ENCODE assay signal across 27 mouse cellular contexts in the genomic region with DNA sequence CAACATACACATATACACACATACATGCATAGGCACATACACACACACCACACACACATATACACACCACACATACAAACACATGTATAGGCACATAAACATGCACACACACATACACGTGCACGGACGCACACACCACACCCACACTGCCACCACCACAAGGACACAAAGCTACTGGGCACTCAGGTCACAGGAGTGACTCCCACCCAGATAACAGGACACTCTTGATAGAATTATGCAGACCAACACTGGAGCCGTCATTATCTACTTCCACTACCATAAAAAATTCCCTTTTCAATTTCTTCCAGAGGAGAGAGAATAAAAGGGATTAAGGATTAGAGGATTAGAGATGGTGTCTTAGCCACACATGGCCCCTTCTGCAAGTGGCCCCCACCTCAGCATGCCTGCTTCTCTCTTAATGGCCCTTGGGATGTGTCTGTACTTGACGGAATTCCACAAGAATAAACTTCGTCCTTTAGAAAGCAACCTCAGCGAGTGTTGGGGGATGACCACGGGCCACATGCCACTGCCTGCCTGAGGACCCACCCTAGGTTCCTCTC. TPM values are rescaled to one million over a fixed set of nuclear protein-coding genes. Genes with fewer than 3 reads are reported as not detected.
DNase-seq lines count a peak whose midpoint lies in the region; ATAC-seq and TF ChIP-seq lines count a peak whose summit lies in the region.
"Had no signal": no experiment of that assay in that cellular context is flagged by ENCODE, and none has a peak within 500 bp of the region (broad histone marks: within the 10 kb centered on the region; RNA-seq: fewer than 3 reads in every experiment).

No protein-coding gene starts in this region.

- no peaks in the 10 kb centered on the region for H3K27me3 ChIP-seq in forebrain, embryonic 10.5 days (ENCODE audit: poor library complexity, severe bottlenecking)
- H3K27me3 ChIP-seq in forebrain, embryonic 14.5 days (replicated peaks; ENCODE audit: control insufficient read depth, insufficient read depth, low read length): no peaks in the 10 kb centered on the region
- peaks cover 61% of the 10 kb centered on the region for H3K27me3 ChIP-seq in midbrain, embryonic 10.5 days (ENCODE audit: low read depth, poor library complexity, severe bottlenecking)
- H3K27me3 ChIP-seq in midbrain, postnatal 0 days (ENCODE audit: insufficient read depth, low read length): no peaks in the 10 kb centered on the region
- peaks cover 76% of the 10 kb centered on the region for H3K27me3 ChIP-seq in midbrain, embryonic 12.5 days
- no peaks in the 10 kb centered on the region for H3K27me3 ChIP-seq in intestine, postnatal 0 days (replicated peaks; ENCODE audit: control insufficient read depth, insufficient read depth, low read length)
- H3K27me3 ChIP-seq: forebrain, embryonic 13.5 days; heart, embryonic 15.5 days; hindbrain, embryonic 13.5 days; neural tube, embryonic 13.5 days had no signal

- 51% methylated on average over 8 of the region's 8 CpGs for WGBS in forebrain, embryonic 10.5 days
- 34% methylated on average over 8 of the region's 8 CpGs for WGBS in forebrain, embryonic 14.5 days
- 38% methylated on average over 8 of the region's 8 CpGs for whole genome bisulfite sequencing in midbrain, embryonic 10.5 days
- WGBS in midbrain, postnatal 0 days: 23% methylated on average over 8 of the region's 8 CpGs
- WGBS in midbrain, embryonic 12.5 days: 20% methylated on average over 8 of the region's 8 CpGs
- WGBS in intestine, postnatal 0 days: 65% methylated on average over 8 of the region's 8 CpGs

- no peak overlapping the region for H3K4me3 ChIP-seq in forebrain, embryonic 10.5 days
- H3K4me3 ChIP-seq in forebrain, embryonic 14.5 days (ENCODE audit: low read depth, low read length): no peak overlapping the region
- no peak overlapping the region for H3K4me3 ChIP-seq in midbrain, embryonic 10.5 days
- H3K4me3 ChIP-seq in midbrain, postnatal 0 days (ENCODE audit: low read depth, low read length): no peak overlapping the region
- no peak overlapping the region for H3K4me3 ChIP-seq in midbrain, embryonic 12.5 days
- no peak overlapping the region for H3K4me3 ChIP-seq in intestine, postnatal 0 days (ENCODE audit: low read depth, low read length)
- H3K4me3 ChIP-seq: erythroblast, embryonic 14.5 days; forebrain, embryonic 13.5 days; heart, adult 2 months; heart, embryonic 15.5 days; hindbrain, embryonic 13.5 days; neural tube, embryonic 13.5 days had no signal

- no peak overlapping the region for H3K4me2 ChIP-seq in forebrain, embryonic 14.5 days (ENCODE audit: low read length)
- no peak overlapping the region for H3K4me2 ChIP-seq in midbrain, postnatal 0 days (ENCODE audit: low read depth, low read length, poor library complexity, severe bottlenecking)
- no peak overlapping the region for H3K4me2 ChIP-seq in midbrain, embryonic 12.5 days (replicated peaks)
- no peak overlapping the region for H3K4me2 ChIP-seq in intestine, postnatal 0 days (replicated peaks; ENCODE audit: low read depth)
- H3K4me2 ChIP-seq: forebrain, embryonic 13.5 days; heart, embryonic 15.5 days; hindbrain, embryonic 13.5 days; neural tube, embryonic 13.5 days had no signal

- no peak overlapping the region for H3K9ac ChIP-seq in forebrain, embryonic 14.5 days (ENCODE audit: low read length)
- H3K9ac ChIP-seq in midbrain, postnatal 0 days (replicated peaks; ENCODE audit: low read length, poor library complexity, severe bottlenecking): no peak overlapping the region
- H3K9ac ChIP-seq in midbrain, embryonic 12.5 days (replicated peaks): no peak overlapping the region
- no peak overlapping the region for H3K9ac ChIP-seq in intestine, postnatal 0 days (ENCODE audit: low read depth, low read length)
- H3K9ac ChIP-seq: forebrain, embryonic 13.5 days; heart, embryonic 15.5 days; hindbrain, embryonic 13.5 days; liver, embryonic 14.5 days; neural tube, embryonic 13.5 days had no signal

- no peaks in the 10 kb centered on the region for H3K36me3 ChIP-seq in forebrain, embryonic 10.5 days (replicated peaks)
- H3K36me3 ChIP-seq in forebrain, embryonic 14.5 days (ENCODE audit: control insufficient read depth, insufficient read depth, low read length): no peaks in the 10 kb centered on the region
- no peaks in the 10 kb centered on the region for H3K36me3 ChIP-seq in midbrain, embryonic 10.5 days
- H3K36me3 ChIP-seq in midbrain, postnatal 0 days (ENCODE audit: insufficient read depth, low read length): no peaks in the 10 kb centered on the region
- H3K36me3 ChIP-seq in midbrain, embryonic 12.5 days: no peaks in the 10 kb centered on the region
- H3K36me3 ChIP-seq in intestine, postnatal 0 days (ENCODE audit: control insufficient read depth, insufficient read depth): no peaks in the 10 kb centered on the region
- H3K36me3 ChIP-seq: heart, embryonic 15.5 days; hindbrain, embryonic 13.5 days; neural tube, embryonic 13.5 days had no signal

- ATAC-seq in forebrain, embryonic 14.5 days: no peak
- no peak for ATAC-seq in midbrain, postnatal 0 days (ENCODE audit: low FRiP score)
- ATAC-seq in midbrain, embryonic 12.5 days (ENCODE audit: low FRiP score, low read depth): peak; percentile 10; the same call in 1 of the 2 replicates
- ATAC-seq in intestine, postnatal 0 days: no peak
- ATAC-seq: forebrain, embryonic 13.5 days had no signal

- H3K9me3 ChIP-seq in forebrain, embryonic 10.5 days: no peaks in the 10 kb centered on the region
- no peaks in the 10 kb centered on the region for H3K9me3 ChIP-seq in forebrain, embryonic 14.5 days (replicated peaks; ENCODE audit: control insufficient read depth, low read length)
- no peaks in the 10 kb centered on the region for H3K9me3 ChIP-seq in midbrain, embryonic 10.5 days (replicated peaks)
- H3K9me3 ChIP-seq in midbrain, postnatal 0 days (ENCODE audit: low read length): no peaks in the 10 kb centered on the region
- H3K9me3 ChIP-seq in midbrain, embryonic 12.5 days: no peaks in the 10 kb centered on the region
- no peaks in the 10 kb centered on the region for H3K9me3 ChIP-seq in intestine, postnatal 0 days (ENCODE audit: control insufficient read depth)
- H3K9me3 ChIP-seq: forebrain, embryonic 13.5 days; heart, embryonic 15.5 days; hindbrain, embryonic 13.5 days; neural tube, embryonic 13.5 days had no signal

- no peak for TF ChIP-seq CTCF in midbrain, postnatal 0 days (IDR thresholded peaks at IDR 0.05)
- TF ChIP-seq CTCF in intestine, postnatal 0 days (IDR thresholded peaks at IDR 0.05; ENCODE audit: low read depth): no peak

- no peak for DNase-seq in forebrain, embryonic 10.5 days (ENCODE audit: extremely low spot score, low spot score)
- no peak for DNase-seq in forebrain, embryonic 14.5 days (ENCODE audit: low spot score)
- peak; percentile 23 for DNase-seq in midbrain, embryonic 10.5 days (ENCODE audit: low spot score)
- DNase-seq in midbrain, postnatal 0 days (ENCODE audit: low spot score): no peak
- no peak for DNase-seq in MN1 (ENCODE audit: low spot score)
- DNase-seq: adrenal gland, adult 8-10 months; cerebellum, adult 8-10 months; cerebellum, postnatal 25 days; gastrocnemius, postnatal 25 days; heart, adult 2 months; heart, postnatal 4 days; kidney, adult 11 months; kidney, postnatal 14 days; layer of hippocampus, adult 9-11 months; liver; lung, adult 2 months; lung, postnatal 10 days; right cerebral cortex, postnatal 14 days; thymus, postnatal 4 days had no signal

- H3K27ac ChIP-seq in forebrain, embryonic 10.5 days: peak overlapping the region; percentile 21; the same call in 1 of the 2 replicates
- H3K27ac ChIP-seq in forebrain, embryonic 14.5 days (ENCODE audit: low read depth, low read length): no peak overlapping the region
- H3K27ac ChIP-seq in midbrain, embryonic 10.5 days (replicated peaks): 0 out of 2 replicates have a peak overlapping the region, but pooled peaks have one; percentile 63
- no peak overlapping the region for H3K27ac ChIP-seq in midbrain, postnatal 0 days (ENCODE audit: low read depth, low read length)
- no peak overlapping the region for H3K27ac ChIP-seq in midbrain, embryonic 12.5 days (replicated peaks)
- no peak overlapping the region for H3K27ac ChIP-seq in intestine, postnatal 0 days (ENCODE audit: low read depth, low read length)
- H3K27ac ChIP-seq: forebrain, embryonic 13.5 days; heart, adult 2 months; heart, embryonic 15.5 days; hindbrain, embryonic 13.5 days; liver, embryonic 14.5 days; neural tube, embryonic 13.5 days had no signal

- H3K4me1 ChIP-seq in forebrain, embryonic 10.5 days: peaks cover 50% of the 10 kb centered on the region
- H3K4me1 ChIP-seq in forebrain, embryonic 14.5 days (ENCODE audit: control insufficient read depth, insufficient read depth, low read length): no peaks in the 10 kb centered on the region
- H3K4me1 ChIP-seq in midbrain, embryonic 10.5 days: peaks cover 61% of the 10 kb centered on the region
- 0 out of 2 replicates have a peak, but pooled peaks cover 11% of the 10 kb centered on the region for H3K4me1 ChIP-seq in midbrain, postnatal 0 days (ENCODE audit: insufficient read depth, low read length)
- peaks cover 14% of the 10 kb centered on the region; the same call in 1 of the 2 replicates for H3K4me1 ChIP-seq in midbrain, embryonic 12.5 days
- peaks cover 11% of the 10 kb centered on the region for H3K4me1 ChIP-seq in intestine, postnatal 0 days (replicated peaks; ENCODE audit: control insufficient read depth, insufficient read depth, low read length)
- H3K4me1 ChIP-seq: forebrain, embryonic 13.5 days had no signal

RNA-seq across cellular contexts. Expression of gene Sorcs2, which starts 15.7 kb away (rescaled TPM):
- 4.7 and 4.8 TPM in 2 replicates for polyA plus RNA-seq in forebrain, embryonic 10.5 days (2016; fragmentation: Nextera tagmentation; extraction: Ambion mirVana)
- 5.1 and 6.6 TPM in 2 replicates for polyA plus RNA-seq in forebrain, embryonic 14.5 days (2014; fragmentation: Nextera tagmentation; extraction: Ambion mirVana)
- polyA plus RNA-seq in midbrain, embryonic 10.5 days (2016; fragmentation: Nextera tagmentation; extraction: Ambion mirVana): 9.0 and 10.8 TPM in 2 replicates
- total RNA-seq in midbrain, postnatal 0 days (2014; rRNA removed): 49.2 and 50.3 TPM in 2 replicates
- 14.1 and 16.1 TPM in 2 replicates for polyA plus RNA-seq in midbrain, postnatal 0 days (2015; fragmentation: Nextera tagmentation; extraction: Ambion mirVana)
- 13.2 and 17.4 TPM in 2 replicates for polyA plus RNA-seq in midbrain, embryonic 12.5 days (2016; fragmentation: Nextera tagmentation; extraction: Ambion mirVana)
- polyA plus RNA-seq in intestine, postnatal 0 days (2015; fragmentation: Nextera tagmentation; extraction: Ambion mirVana): 3.5 and 3.7 TPM in 2 replicates
- polyA plus RNA-seq: erythroblast, embryonic 14.5 days had no signal

Comparison
In these comparisons a context has a peak if more than half of its experiments do, and no peak if none do; other contexts are left out.
1. H3K27ac ChIP-seq: peak in forebrain, embryonic 10.5 days (single experiment) and midbrain, embryonic 10.5 days (single experiment); none in forebrain, embryonic 14.5 days (single experiment), midbrain, postnatal 0 days (single experiment), midbrain, embryonic 12.5 days (single experiment) and intestine, postnatal 0 days (single experiment).